Mouse (Mus musculus): ENCODE data around the gene Nol3.

- TF ChIP-seq CTCF (IDR thresholded peaks at IDR 0.05; ENCODE audit: control insufficient read depth, insufficient read depth, low read length) (no peak), POLR2A (IDR thresholded peaks at IDR 0.05; ENCODE audit: borderline replicate concordance, control insufficient read depth, low read depth, low read length) (no peak)
Observed at GRCm38 (mm10) chr8:105261326-105261980, 14.5 kb upstream of the Nol3 start.
